Mouse (Mus musculus) MEL-GATA-1-ER (cell line): Measurements from ENCODE around the gene Cd36.
"Not testable (repeated sequence)": the region's sequence is repeated elsewhere in the genome, so short reads cannot be mapped to it uniquely, and the experiment has no call there.

Experiments
- DNase-seq: peaks from one replicate; pipeline ENCODE4 v3.0.0-alpha.2; 2012; ENCODE audit warnings: low read depth; ENCODE audit errors: extremely low read depth

The Cd36 gene

DNA sequence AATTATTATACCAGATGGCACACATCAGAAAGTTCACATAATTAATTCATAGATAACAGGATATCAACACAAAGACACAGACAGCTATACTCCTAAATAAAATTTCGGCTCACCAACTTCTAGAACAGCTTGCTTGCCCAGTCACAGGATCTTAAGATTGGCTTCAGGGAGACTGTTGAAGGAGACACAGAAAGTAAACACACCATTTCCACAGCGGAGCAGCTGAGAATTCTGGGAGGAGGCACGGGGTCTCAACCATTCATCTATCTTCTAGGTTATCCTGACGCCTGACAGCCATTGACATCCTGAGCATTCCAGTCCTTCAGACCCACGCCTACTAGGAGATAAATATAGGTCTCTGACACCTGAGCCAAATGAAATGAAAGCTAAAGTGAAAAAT lies at the start of gene Cd36:
Gene Cd36 (minus strand): TSS at position 204 of the 400 bp plus-strand sequence.
- no peak for DNase-seq

DNA sequence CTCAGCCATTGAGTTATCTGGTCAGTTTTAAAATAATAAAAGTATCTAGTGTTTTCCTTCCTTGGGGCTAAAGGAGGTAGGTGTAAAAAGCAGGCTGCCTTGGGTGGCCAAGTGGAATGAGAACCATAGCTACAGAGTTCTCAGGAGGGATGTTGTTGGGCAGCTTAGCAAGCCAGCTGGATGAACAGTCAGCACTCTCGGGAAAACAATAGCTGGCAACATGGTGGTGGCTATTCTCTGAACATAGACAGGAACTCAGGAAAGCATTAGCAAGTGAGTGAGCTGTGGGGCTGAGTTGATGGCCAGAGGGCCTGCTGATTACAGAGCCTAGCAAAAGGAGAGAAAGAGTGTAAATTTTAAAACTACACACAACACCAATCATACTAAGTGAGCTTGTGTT lies 45.9 kb upstream of the Cd36 start:
- no peak for DNase-seq

DNA sequence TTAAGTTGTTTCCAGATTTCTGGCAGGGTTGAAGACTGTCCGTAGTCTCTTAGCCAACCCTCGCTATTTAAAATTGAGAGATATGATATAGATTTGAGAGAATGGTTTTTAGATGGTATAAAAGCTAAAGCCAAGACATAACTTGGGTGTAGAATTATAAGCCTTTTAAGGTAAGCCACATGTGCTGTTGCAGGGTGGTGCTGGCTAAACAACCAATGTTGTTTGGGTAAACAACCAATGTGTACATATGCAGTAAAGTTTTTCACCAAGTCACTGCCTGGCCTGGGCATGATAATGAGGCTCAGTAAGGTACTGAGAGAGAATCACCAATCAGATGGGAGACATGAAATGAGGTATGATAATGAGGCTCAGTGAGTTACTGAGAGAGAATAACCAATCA lies 43.0 kb upstream of the Cd36 start:
- DNase-seq, result not testable (repeated sequence)

DNA sequence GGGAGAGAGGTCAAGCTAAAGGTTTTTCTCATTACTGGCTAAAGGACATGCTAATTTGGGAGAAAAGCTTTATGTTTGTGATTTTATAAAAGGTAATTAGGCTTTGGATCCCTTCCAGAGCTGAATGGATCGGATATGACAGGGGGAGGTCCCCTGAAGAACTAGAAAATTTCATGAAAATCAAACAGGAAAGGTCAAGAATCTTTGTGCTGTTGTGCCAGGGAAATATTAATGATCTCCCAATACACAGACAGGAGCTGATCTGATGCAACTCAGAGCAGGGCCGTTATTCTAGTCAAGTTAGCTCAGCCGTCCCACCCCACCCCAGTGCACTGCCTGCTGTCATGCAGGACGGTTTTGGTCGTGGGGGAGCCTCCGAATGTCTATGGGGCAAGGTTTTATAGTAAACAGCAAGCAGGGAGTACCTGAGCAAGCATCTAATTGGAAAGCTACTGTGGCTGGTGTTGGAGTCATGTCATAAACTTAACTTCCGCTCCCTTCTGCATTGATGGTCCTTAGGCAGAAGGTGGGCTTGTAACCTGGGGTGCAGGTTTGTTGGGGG lies 40.5 kb upstream of the Cd36 start:
- DNase-seq, result no peak

DNA sequence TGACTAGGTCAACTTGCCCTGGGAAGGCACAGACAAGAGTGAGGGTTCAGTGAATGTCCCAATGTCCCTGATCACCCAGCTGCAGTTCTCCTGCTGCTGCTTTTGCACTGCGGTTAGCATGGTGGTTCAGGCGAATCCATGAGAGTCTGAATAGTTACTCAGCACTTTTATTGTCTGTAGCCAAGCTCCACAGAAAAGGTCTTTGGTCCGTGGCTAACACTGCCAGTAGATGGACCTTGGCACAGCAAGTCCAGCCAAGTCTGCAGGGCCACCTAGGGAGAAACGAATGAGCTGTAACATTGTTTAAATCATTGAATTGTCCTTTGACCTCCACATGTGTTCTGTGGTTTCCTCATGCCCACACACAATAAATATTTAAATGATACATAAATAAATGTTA lies 39.9 kb upstream of the Cd36 start:
- no peak for DNase-seq

DNA sequence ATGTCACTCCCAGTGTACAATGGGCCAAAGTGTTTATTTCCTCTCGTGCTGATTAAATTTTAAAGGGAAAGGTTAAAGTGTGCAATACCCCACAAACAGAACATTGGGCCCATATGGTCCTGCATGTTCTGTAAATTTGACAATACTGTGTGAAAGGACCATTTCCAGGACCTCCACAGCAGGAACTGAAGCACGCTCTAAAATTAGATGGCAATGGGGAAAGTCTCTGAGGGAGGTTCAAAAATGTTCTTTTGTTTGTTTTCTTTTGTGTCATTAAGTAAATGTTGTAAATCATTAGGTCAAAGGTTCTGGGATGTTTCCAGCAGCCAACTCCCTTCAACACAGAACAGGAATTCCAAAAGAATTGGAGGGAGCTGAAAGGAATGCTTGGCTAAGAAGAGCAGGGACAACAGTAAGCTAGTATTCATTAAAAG lies 35.5 kb upstream of the Cd36 start:
- no peak for DNase-seq

DNA sequence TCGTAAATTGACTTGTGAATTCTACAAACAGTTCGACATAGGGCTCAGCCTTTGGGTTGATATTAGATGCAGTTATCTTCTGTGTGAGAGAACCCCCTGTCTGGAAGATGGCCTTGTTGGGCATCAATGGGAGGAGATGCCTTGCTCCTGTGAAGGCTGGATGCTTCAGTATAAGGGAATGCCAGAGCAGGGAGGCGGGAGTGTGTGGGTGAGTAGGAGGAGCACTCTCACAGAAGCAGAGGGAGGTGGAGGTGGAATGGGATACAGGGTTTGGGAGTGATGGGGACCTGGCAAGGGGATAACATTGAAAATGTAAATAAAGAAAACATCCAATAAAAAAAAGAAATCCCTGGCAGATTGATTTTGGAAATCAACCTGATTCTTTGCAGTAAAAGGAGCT lies 35.0 kb upstream of the Cd36 start:
- no peak for DNase-seq

DNA sequence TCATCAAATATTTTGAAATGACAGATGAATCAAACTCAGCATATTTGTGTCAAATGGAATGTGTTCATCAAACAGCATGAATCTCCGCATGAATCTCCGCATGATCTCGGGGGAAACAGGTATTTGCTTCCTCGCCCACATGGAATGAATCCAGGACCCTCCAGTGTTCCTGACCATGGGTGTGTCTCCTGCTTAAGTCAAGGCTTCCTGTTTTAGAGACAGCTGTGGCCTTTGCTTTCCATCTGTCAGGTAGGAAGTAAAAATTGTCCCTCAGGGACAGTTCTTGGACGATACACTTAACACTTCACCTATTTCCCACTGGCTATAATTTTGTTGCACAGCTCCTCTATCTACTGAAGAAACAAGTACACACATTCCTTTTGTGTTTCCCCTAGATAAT lies 30.4 kb upstream of the Cd36 start:
- DNase-seq, result no peak

DNA sequence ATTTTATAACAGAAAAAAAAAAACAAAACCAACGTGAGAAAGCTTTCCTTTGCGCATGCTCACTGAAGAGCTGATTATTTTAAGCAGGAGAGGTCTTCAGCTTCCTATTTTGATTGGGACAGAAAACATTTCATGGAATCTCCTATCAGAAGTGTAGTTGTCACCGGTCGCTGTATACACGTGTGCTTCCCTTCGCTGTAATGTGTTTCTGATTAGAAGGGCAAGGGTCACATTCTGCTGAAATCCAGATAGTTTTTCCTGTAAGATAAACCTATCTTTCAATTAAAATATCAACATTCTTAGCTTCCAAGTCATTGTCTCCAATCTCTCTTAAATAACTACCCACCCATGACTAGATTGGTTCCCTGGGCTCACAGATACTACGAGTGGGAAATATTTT lies 16.2 kb upstream of the Cd36 start:
- no peak for DNase-seq

DNA sequence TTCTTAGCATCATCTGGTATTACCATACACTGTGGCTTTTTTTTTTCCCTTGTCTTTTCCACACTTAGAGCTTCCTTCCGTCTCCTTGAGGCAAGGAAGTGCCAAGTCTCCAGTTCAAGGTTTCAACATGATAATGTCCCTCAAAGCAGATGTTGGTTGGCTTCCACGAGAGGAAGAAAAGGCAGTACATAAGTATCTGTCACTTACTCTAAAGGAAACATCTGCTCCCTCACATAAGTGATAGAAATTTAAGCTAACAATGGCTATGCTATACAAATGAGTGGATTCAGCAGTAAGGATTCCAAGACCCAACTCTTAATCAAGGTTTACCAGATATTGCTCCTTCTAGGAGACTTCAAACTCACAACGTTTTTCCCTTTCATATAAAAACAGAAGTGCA lies 10.3 kb upstream of the Cd36 start:
- no peak for DNase-seq

DNA sequence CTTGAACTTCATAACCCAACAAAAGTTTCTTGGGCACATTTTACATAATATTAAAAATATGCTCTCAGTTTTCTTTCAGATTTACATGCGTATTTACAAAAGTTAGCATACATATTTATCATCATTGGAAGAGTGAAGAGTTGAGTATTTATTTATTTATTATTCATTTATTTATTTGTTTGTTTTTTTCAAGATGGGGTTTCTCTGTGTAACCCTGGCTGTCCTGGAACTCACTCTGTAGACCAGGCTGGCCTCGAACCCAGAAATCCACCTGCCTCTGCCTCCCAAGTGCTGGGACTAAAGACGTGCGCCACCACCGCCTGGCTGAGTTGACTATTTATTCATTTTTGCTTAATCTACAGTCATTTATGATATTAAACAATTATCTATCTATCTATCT lies 9.0 kb upstream of the Cd36 start:
- DNase-seq, result peak; percentile 28

DNA sequence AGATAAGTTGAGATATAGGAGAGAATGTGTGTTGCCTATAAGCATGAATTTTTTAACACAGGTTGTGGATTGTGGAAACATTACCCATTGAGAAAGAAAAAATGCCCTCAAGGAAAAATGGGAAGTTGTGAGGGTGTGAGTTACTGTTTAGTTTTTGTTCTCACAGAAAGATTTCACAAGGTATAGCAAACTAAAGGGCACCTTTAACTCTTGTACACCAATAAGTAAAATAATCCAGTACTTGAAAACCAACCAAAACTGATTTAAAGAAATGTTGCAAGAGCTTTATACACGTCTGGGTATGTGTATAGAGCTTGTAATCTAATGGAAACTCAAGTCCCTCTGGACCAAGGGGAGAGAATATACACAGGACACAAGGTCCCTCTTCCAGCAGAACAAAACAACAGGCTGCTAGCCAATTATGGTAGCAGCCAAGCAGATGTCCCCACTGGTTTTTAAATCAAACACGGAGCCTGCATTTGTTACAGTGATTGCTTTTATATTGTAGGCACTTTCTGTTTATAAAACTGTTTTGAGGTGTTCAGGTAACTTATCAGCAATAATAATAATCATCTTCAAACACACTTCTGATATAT lies 5.1 kb upstream of the Cd36 start:
- no peak for DNase-seq

DNA sequence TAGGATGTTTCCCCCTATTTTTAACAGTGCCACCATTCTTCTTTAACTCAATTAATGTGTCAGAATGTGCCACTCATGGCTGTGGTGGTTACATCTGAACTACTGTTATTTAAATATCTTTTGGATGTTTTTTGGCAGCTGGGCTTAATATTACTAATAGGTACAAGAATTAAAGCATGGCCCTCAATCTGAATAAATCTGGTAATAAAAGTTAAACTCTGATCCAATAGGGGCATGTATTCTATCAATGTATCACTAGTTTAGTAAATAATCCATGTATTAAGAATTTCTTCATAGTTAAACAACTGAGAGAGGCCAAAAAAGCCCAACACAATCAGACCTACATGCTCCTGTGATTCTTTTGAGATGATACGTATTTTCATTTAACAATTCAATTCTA lies 690 bp upstream of the Cd36 start:
- DNase-seq, result no peak

DNA sequence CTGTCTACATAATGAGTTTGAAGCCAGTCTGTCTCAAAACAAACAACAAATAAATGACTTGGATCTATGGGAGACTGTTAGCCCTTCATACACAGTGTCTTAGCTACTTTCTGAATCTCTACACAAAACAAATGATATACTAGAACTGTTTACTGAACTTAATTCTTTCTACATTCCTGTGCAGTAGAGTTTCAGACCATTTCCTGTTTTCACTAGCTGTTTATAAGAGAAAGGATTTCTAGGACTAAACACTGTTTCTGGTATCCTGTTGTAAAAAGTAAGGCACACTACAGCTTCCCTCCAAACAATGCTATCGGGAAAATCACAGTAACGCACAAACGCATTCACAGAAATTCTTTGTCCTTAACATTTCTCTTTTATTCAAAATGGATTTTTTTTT lies 2.2 kb downstream of the Cd36 start:
- DNase-seq, result no peak

DNA sequence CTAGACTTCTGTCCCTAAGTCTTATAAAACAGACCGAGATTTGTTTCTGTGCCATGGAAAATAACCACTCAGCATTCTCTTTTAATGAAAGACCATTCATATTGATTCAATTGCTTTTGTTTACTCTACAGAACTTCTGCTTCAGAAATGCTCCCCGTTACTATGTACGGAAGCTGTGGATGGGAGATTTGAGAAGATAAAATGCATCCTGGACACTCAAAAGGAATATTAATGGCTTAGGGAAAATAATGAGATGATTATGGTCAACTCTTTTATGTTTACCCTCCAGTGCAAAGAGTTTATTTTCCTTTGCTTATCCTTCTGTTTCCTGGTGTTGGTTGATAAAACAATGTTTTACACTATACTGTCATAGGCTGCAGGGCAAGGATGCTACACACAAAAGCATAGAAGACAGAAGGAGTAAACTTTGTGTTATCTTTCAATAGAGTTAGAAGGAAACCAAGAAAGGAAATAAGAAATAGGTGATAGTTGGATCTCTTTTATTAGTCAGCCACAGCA lies 5.2 kb downstream of the Cd36 start:
- no peak for DNase-seq

DNA sequence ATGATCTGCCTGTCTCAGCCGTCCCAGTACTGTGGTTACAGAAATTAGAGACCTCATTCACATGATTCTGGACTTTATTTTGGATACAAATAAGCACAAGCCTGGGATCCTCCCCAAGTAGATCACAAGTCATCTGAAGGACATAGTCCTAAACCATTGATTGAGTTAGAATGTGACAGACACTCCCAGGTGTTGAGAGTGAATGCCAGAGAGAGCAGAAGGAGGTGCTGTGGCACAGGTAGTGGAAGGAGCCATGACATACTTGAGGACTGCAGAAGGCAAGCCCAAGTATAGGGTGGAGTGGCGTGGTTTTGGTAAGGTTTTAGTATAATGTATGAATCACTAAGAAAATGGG lies 7.1 kb downstream of the Cd36 start:
- no peak for DNase-seq

DNA sequence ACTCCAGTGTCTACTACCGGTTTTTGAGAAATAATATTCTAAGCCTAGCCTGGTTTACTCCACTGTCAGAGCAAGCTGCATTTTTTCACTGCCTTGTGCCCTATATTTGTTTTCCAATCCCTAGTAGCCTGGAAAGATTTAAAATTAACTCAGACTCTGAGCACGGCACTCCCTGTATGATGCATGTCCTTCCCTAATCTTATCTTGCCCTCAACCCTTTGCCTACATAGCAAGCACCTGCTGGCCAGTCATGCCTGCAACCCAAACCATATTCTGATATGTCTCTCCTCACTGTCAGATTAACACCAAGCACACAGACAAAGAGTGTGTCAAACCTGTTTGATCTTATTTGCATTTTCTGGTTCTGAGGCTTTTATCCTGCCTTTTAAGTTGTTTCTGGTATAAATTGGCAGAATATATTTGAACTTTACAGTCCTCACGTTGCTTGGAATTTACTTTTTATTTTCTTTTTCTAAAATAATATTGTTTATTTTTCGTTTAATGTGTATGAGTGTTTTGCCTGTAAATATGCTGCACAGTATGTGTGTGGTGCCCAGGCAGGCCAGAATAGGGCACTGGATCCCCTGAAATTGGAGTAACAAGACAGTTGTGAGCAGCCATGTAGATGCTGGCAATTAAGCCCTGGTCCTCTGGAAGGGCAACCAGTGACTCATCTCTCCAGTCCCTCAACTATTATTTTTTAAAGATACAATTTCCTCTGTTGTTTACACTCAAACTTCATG lies 7.6 kb downstream of the Cd36 start:
- DNase-seq, result no peak

DNA sequence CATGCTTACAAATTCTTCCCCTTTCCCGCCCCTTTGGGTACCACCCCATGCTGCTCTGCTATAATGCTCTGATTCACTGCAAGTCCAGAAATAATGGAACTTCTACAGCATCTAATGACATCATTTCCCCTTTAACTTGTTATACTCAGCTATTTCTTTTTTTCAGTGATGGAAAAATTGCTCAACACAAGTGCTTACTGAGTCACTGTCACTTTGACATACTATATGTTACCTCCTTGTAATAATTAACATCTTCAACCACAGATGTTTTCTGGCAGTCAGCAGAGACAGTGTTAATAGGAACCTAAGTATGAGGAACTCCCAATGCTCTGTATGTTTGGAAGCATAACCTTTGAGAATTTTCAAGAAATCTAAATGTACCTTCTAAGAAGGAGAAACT lies 8.7 kb downstream of the Cd36 start:
- no peak for DNase-seq

DNA sequence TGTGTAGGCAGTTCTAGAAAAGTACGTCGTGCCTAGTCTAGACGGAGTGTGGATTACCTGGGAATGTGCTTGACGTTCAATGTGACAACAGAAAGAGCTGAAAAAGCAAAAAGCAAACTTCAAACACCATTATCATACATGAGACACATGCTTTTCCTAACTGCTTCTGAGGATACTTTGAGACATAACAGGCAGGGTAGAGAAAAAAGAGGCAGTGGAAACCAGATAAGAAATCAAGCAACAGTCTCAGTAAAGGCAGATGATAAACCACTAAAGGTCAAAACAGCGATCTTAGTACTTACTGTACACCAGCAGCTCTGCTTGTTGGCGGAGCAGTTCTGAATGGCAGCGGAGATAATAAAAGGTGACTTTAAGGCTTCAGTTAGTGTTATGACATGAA lies 11.6 kb downstream of the Cd36 start:
- no peak for DNase-seq

DNA sequence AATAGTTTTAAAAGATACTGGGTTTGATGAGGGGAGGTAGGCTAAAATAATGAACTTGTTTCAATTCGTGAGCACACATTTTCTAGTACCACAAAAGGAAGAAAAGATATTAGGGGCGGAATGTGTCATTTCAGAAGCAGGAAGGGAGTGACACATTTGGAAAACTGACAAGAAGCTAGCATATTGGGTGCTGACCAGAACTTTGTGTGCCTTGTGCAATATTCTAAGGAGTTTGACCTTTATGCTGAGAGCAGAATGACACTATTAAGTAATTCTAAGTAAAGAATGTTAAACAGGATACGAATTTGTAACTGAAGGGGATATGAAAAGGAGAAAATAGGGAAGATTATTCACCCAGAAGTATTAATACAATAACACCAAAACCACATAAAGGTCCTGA lies 12.0 kb downstream of the Cd36 start:
- DNase-seq, result no peak

DNA sequence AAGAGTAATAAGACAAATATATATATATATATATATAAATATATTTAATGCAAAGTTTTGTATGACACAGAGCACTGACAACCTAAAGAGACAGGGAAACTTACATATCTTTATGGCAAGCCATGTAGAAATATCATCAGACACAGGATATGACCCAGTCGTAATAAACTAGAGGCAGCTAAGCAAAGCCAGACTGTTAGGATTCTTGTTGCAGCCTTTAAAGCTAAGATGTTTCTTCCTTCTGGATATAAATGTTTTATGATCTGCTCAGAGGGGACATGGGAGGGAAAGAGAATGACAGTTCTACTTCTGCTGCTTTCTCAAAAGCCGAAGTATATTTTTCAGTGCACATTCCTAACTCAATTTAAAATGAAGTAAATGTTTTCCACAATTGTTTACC lies 14.3 kb downstream of the Cd36 start:
- no peak for DNase-seq

DNA sequence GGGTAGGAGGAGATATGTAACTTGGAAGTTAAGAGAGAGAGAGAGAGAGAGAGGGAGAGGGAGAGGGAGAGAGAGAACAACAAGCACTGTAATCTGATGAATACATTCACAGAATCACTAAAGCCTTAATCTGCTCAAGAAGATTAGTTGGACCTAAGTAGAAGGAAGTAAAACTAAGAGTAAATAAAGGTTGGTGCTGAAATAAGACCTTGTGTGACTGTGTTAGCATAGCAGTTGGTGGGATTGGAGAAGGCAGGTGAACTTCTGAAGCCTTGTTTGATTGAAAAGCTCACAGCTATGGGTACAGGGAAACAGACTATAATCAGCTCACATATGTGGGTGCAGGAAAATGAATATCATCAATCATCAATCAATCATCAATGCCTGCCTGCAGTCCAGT lies 23.2 kb downstream of the Cd36 start:
- no peak for DNase-seq

DNA sequence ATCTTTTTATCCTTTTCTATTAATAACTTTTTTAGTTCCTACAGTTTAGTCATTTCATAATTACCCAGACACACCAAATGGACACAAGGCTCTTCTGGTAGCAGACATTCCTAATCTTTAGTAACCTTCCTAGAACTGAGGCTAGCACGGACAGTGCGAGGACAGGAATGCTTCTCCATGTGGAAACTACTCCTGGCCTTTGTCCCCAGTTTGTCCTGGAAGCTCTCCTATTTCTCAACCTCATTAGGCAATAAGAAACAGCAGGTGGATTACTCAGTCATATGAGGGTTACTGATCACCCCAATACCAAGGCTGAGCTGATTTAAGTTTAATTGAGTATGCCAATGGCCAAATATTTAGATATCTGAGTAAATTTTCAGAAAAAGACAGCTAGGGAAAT lies 25.5 kb downstream of the Cd36 start:
- DNase-seq, result no peak
